Mouse (Mus musculus) layer of hippocampus, adult 8-10 months (tissue): ENCODE results near the gene Vasn. TPM values are rescaled to one million over a fixed set of nuclear protein-coding genes. Genes with fewer than 3 reads are reported as not detected.
"Not testable (repeated sequence)": the region's sequence is repeated elsewhere in the genome, so short reads cannot be mapped to it uniquely, and the experiment has no call there.

Experiments used
- DNase-seq, 2 experiments: peaks; one replicate each; pipeline ENCODE4 v3.0.0; 2022; ENCODE audit warnings: low spot score in 2 of 2
- total RNA-seq, 4 experiments: library from RNA; stranded (reverse); gene quantifications; 2 replicates each; pipeline ENCODE4 v1.2.4; 2022

The Vasn gene
- total RNA-seq, 4 experiments from 2014 or later: 4.8 to 10.2 (median 6.7) TPM

DNA sequence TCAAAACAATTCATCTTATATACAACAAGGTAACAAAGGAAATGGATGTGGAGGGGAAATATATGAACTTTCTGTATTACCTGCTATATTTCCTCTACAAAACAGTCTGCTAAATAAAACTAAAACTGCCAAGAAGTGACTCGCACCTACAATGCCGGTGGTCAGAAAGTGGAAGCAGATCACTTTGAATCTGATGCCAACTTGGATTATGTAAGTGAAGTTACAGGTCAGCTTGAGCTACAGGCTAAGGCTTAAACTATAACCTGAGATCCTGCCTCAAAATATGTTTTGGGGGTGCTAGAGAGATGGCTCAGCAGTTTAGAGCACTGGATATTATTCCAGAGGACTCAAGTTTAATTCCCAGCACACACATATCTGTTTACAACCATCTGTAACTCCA, 26.0 kb downstream of the Vasn start:
- no peak for DNase-seq

- DNase-seq: peak; percentile 76 to 88
Measured at GRCm38 (mm10) chr16:4667190-4667808, 27.6 kb downstream of the Vasn start.

- no peak for DNase-seq
Measured at GRCm38 (mm10) chr16:4670317-4670716, 30.6 kb downstream of the Vasn start.

- no peak for DNase-seq
Measured at GRCm38 (mm10) chr16:4674091-4674490, 34.4 kb downstream of the Vasn start.

- DNase-seq: no peak
Measured at GRCm38 (mm10) chr16:4676836-4677235, 37.1 kb downstream of the Vasn start.

- DNase-seq: no peak
Measured at GRCm38 (mm10) chr16:4678080-4678479, 38.3 kb downstream of the Vasn start.

DNA sequence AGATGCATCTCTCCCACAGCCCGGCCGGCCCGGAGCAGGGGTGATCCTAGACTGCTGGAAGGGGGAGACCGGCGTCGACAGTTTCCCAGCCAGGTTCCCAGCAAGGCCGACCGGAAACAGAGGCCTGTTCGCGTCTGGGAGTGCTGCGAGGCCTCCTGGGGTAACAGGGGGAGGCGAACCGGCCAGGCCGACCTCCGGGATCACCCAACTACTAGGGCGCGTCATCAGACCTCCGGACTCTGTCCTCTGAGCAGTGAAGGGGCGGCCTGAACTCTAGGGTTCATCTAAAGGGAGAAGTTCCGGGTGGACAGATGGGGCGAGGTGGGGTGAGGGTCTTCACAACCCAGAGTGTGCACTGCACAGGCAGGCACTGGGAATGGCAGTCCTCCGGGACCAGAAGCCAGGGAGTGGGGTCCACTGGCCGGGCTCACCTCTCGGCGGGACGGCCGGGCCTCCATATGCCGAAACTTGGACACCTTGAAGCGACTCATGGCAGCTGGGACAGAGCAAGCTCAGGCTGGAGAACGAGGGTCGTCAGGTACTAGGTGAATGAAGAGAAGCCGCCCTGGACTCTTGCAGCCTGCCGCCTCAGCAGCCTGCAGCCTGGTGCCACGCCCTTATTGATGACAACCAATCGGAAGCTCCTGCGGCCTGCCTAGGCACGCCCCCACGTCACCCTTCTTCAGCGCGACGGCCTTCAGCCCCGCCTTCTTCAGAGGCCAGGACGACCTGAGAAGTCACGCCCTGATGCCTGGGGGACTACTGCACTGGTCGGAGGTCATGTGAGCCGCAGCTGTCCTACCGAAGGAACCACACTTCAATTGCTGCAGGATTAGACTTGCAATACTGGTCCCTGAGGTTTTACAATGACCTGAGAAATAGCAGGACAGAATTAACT, 39.6 kb downstream of the Vasn start, which contains the start of gene Coro7:
Gene Coro7, minus strand, starts transcription at position 657 of the 898 bp plus-strand sequence.
- peak; percentile 84 to 86 for DNase-seq

GRCm38 (mm10) chr16:4680922-4681455, 41.2 kb downstream of the Vasn start:
- not testable (repeated sequence) for DNase-seq

DNA sequence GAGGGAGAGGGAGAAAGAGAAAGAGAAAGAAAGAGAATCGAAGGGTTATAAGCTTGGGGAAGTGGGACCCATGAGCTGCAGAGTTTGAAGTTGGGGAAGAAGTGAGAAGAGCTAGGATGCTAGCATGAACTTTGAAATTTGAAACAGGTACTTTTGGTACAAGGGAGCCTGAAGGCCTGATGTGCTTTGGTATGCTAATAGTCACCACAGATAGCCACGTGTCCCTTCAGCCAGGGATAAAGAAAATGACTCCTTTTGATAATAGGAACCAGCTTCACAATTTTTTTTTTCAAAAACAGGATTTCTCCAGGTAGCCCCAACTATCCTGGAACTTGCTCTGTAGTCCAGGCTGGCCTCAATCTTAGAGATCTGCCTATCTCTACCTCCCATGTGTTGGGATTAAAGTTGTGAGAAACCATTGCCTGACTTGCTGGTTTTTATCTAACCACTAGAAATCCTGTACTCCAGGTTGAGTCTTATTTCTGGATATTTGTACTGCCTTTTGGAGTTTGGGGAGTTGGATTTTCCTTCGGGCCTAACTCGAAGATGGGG, 43.0 kb downstream of the Vasn start:
- DNase-seq: no peak

- no peak for DNase-seq
Measured at GRCm38 (mm10) chr16:4683193-4683580, 43.4 kb downstream of the Vasn start.

GRCm38 (mm10) chr16:4683581-4684456, 44.1 kb downstream of the Vasn start:
- peak; percentile 91 to 96 for DNase-seq

GRCm38 (mm10) chr16:4684457-4684791, 44.7 kb downstream of the Vasn start:
- no peak for DNase-seq

- not testable (repeated sequence) for DNase-seq
Measured at GRCm38 (mm10) chr16:4689371-4689770, 49.6 kb downstream of the Vasn start.

Other genes with a start within 250 kb of the Vasn start
- 100 to 1,000 TPM in 2 of 4 experiments, 10 to 100 TPM in 2; 89.1 to 103 (median 99.7) TPM for gene Adcy9, start 219.4 kb upstream of the Vasn start, total RNA-seq
- 10 to 100 TPM; 10.4 to 14.5 (median 11.2) TPM for gene Srl, start 98.1 kb upstream of the Vasn start, total RNA-seq
- 1 to 10 TPM; 5.8 to 7.4 (median 7.4) TPM for gene Tfap4, start 80.1 kb upstream of the Vasn start, total RNA-seq
- 10 to 100 TPM; 10.9 to 18.4 (median 11.9) TPM for gene Glis2, start 45.2 kb upstream of the Vasn start, total RNA-seq
- gene Pam16, start 15.0 kb upstream of the Vasn start, total RNA-seq: 100 to 1,000 TPM in 1 of 4 experiments, 10 to 100 TPM in 3; 81.5 to 100 (median 89.5) TPM
- gene Dnaja3, start within 50 bp of the Vasn start, total RNA-seq: 10 to 100 TPM; 59.6 to 68.7 (median 64.4) TPM
- gene Coro7, start 39.8 kb downstream of the Vasn start, total RNA-seq: 100 to 1,000 TPM in 1 of 4 experiments, 10 to 100 TPM in 3; 81.9 to 101 (median 90.3) TPM
- 10 to 100 TPM; 14.3 to 19.6 (median 16.7) TPM for gene Nmral1, start 79.4 kb downstream of the Vasn start, total RNA-seq
- gene Hmox2, start 86.4 kb downstream of the Vasn start, total RNA-seq: 100 to 1,000 TPM in 1 of 4 experiments, 10 to 100 TPM in 3; 94.3 to 102 (median 99.2) TPM
- gene Cdip1, start 150.4 kb downstream of the Vasn start, total RNA-seq: 100 to 1,000 TPM; 214 to 244 (median 233) TPM
- not detected for gene 4930562C15Rik, start 195.5 kb downstream of the Vasn start, total RNA-seq
- 10 to 100 TPM; 76.3 to 89.8 (median 82.7) TPM for gene Ubald1, start 240.4 kb downstream of the Vasn start, total RNA-seq
- 100 to 1,000 TPM; 204 to 222 (median 214) TPM for gene Mgrn1, start 246.3 kb downstream of the Vasn start, total RNA-seq